Mouse (Mus musculus) urinary bladder, postnatal 14 days (tissue): ENCODE results near the gene Hsd3b7.
"Not testable (repeated sequence)": the region's sequence is repeated elsewhere in the genome, so short reads cannot be mapped to it uniquely, and the experiment has no call there.

Experiments used
- DNase-seq: peaks from one replicate; pipeline ENCODE4 v3.0.0; 2021; ENCODE audit warnings: low spot score

Gene Hsd3b7

DNA sequence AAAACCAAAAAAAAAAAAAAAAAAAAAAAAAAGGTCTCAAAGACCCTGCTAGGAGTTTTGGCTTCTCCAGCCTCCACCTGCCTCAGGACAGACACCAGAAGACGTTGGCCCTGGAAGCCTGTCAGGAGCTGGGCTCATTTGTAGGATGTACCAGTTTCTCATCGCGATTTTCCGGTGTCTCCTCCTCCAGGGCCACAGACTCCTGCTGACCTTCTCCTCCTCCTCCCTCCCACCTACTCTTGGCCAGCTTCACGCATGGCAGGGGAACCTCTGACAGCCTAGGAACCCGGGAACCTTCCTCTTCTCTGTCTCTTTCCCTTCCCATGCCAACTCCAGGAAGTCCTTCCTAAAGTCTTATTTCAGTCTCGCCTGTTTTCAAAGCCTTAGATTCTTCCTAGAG is 16.6 kb downstream of the Hsd3b7 start:
- DNase-seq: no peak

DNA sequence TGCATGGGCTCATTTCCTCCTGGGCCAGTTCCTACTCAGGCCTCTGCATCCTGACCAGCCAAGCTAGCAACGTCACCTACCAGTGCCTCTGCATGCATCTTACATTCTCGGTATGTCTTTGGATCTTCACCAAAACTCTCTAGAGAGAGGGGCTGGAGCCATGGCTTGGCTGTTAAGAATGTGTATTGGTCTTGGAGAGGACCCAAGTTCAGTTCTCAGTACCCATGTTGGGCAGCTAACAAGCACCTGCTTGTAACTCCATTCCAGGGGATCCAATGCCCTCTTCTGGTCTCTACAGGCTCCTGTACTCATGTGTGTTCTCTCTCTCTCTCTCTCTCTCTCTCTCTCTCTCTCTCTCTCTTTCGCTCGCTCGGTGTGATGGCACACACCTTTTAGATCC is 17.4 kb downstream of the Hsd3b7 start:
- no peak for DNase-seq

DNA sequence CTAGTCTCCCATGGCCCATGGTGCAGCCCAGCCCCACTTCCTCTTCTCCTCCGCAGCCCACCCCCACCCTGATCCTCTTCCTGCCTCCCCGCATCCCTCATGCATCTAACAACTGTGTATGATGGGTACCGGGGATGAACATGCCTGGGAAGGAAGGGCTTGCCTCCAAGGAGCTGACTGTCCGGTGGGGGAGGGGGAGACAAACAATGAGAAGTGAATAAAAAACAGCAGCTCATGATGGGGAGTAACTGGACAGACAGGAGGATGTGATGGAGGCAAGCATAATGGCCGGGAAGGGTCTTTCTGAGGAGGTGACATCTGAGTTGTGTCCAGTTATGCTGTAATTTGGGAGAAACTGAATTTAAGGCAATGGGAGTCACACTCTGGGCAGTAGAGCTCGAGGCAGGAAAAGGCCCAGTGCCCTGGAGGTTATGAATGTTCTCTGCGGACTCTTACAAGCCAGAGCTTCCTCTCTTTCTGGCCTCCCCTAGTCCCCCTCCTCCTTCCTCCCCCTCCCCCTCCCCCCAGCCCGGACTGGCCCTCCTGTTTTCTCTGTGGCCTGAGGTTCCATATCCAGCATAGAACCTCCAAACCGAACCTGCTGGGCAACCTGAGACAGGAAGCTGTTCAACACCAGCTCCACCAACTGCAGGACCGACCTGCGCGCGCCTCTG is 20.6 kb downstream of the Hsd3b7 start:
- DNase-seq: no peak

DNA sequence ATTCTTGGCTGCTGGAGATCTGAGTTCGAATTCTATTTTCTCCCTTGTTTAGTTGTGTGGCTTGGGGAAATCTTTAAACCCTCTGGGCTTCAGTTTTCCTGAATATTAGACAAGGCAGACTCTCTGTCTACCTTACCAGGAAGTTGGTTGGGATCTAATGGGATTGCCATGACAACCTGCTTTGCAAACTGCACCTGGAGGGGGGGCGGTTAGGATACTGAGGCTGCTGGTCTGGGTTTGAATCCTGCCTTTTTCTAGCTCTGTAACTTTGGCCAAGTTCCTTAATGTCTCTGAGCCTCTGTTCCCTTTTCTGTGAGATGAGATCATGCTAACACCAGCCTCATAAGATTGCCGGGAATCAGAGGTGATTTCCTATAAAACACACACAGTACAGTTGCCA is 22.1 kb downstream of the Hsd3b7 start:
- DNase-seq: no peak

DNA sequence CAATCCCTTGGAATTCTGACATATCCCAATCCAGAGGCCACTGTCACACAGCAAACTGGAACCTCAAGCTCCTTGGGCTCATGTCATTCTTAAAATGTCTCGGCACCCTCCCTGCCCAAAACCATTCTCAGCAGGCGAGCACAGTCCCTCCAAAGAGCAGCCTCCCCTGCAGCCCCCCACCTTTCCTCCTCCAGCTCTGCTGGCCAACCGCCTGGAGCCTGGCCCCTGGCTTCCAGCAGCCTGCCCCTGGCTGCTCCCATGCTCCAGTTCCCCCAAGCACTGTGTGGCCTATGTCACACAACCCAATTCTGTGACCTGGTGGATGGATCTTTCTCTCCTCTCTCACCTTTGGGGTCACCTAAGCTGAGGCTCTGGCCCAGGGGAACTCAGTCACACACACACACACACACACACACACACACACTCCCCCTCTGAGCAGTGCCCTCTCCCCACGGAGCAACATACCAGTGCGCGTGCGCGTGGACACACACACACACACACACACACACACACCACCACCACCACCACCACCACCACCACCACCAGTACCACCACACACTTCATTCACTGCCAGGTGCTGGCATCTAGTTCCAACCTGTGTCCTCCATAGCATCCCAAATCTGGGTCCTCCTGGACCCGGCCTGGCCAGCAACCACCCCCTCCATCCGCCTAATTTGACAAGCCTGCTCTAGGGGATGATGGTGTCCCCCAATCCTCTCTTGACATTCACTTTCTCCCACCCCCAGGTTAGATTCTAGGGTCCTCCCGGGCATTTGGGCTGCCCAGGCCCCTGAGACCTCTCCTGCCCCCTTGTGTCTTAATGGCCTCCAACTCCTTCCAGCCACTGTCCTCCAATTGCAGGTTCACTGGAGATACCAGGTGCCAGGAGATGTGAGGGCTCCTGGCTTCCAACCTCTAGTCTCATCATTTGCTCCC is 23.1 kb downstream of the Hsd3b7 start:
- DNase-seq: no peak

DNA sequence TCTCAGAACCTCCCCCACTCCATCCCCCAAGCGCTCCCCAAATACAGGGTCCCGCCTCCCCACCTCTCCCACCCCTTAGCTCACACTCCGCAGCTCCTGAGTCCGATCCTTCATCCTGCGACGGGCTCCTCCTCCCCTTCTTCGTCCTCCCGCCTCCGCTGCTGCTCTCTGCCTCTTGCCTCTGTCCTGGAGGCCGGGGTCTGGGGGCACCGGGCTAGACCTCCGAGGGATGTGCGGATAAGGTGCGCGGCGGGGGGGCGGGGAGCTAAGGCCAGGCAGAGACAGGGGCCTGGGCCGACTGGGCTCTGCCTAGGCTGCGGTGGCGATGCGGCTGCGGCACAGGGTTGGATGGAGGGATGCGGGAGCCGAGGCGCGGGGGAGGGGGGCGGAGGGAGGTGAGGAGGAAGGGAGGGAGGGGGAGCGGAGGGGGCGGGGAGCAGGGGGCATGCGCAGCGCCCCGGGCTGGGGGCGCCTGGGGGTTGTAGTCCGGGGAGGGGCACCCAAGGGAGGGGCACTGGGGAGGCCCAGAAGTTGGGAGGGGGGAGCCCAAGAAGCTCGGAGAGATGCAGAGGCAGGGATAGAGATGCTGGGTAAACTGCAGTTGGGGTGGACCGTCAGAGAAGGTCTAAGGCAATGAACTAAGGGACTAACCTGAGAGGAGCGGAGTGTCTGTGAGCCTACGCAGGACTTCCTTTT is 23.9 kb downstream of the Hsd3b7 start, which contains the start of the genes Stx4a and Stx1b:
Gene Stx4a (plus strand): TSS at position 119 of the 696 bp plus-strand sequence.
Gene Stx1b (minus strand): TSS at position 374 of the 696 bp plus-strand sequence.
- no peak for DNase-seq

DNA sequence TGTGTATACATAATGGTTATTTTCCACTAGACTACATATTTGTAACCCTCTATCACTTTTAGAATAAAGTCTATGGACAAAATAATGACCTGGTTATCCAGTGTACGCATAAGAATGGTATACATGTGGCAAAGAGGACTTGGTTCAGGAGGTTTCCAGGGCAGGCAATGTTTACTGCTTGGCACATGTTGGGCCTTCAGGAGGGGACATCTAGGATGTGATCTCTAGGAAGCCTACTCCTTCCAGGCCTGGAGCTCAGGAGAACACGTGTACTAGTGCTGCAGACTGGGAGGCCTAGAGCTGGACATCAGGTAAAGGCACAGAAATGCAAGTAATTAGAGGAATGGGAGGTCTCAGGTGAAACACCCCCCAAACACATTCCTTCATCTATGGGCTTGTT is 35.1 kb downstream of the Hsd3b7 start:
- DNase-seq: no peak

DNA sequence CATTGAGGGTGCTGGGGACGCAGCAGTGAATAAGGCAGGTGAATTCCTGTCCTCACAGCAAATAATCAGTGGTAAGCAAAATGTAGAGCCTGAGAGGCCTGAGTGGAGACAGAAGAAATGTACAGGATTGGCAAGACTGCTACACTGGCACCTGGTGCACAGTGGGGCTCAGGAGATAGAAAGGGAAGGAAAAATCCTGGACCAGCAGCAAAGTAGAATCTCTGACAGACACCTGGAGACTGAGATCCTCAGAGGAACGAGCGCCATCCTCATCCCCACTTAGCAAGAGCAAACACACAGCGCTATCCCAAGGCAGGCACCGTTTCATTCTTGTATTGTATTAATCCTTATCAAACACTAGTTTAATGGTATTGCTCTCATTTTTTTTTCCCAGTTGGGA is 37.1 kb downstream of the Hsd3b7 start:
- no peak for DNase-seq

DNA sequence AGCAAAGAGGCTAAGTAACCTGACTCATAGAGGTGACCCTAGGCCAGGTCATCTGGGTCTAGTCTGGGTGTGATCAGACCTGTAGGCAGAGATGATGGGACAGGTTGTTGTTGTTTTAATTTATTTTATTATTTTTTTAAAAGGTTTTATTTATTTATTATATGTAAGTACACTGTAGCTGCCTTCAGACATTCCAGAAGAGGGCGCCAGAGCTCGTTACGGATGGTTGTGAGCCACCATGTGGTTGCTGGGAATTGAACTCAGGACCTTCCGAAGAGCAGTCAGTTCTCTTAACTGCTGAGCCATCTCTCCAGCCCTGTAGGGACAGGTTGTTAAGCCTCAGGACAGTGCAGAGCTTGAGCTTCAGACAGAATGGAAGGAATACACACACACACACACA is 37.5 kb downstream of the Hsd3b7 start:
- DNase-seq: not testable (repeated sequence)

DNA sequence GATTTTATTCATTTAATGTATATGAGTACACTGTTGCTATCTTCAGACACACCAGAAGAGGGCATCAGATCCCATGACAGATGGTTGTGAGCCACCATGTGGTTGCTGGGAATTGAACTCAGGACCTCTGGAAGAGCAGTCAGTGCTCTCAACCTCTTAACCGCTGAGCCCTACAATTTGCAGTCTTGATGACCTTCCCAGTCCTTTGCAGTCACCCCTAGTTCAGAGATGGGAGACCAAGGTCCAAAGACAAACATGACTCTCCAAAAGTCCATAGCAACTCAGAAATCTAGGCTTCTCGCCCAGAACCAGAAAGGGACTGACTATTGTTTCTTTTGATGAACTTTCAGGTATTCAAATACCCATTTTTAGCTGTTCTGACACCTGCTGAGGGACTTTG is 39.6 kb downstream of the Hsd3b7 start:
- not testable (repeated sequence) for DNase-seq

DNA sequence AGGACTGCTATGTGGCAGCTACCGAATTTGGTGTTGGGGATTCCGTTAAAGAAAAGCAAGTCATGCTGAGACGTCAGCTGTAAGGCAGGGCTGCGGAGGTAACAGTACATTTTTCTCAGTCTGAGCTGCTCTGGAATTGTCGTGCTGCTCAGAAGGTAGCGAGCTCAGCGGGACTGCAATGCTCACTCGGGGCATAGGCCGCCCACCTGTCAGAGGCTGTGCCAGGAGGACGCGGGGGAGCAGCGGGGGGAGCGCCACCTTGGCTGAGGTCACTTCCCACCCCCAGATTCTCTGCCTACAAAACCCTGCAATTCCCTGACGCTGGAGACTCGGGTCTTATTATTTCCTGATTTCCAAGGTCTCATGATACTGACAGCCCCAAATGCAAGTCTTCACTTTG is 40.5 kb downstream of the Hsd3b7 start:
- peak; percentile 45 for DNase-seq

DNA sequence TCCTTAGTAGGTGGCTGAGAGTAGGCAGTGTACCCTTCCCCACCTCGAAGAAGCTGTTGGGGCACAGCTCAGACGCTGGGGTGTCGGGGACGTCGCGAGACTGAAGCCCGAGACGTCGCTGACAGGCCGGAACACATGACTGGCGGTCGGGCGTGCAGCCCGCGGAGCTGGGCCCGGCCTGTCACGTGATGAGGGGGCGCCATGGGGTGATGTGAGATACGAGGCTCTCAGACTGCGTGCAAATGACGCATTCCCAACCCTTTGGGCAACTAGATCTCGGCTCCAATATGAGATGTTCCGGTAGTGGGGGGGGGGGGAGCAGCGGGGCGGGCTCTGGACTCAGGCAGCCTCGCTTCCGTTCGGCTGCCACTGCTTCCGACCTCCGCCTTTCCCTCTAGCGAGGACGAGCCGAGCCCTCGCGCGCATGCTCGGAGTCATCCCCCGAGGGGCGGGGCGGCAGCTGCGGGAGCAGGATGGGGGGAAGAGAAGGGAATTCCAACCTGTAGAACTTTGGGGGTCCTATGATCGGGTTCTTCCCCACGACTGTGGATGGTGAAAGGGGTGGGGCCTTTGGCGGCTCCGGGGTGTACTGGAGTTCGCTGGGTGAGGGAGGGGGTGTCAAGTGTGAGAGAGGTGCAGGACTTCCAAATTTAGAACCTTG is 41.1 kb downstream of the Hsd3b7 start:
- DNase-seq: peak; percentile 93

DNA sequence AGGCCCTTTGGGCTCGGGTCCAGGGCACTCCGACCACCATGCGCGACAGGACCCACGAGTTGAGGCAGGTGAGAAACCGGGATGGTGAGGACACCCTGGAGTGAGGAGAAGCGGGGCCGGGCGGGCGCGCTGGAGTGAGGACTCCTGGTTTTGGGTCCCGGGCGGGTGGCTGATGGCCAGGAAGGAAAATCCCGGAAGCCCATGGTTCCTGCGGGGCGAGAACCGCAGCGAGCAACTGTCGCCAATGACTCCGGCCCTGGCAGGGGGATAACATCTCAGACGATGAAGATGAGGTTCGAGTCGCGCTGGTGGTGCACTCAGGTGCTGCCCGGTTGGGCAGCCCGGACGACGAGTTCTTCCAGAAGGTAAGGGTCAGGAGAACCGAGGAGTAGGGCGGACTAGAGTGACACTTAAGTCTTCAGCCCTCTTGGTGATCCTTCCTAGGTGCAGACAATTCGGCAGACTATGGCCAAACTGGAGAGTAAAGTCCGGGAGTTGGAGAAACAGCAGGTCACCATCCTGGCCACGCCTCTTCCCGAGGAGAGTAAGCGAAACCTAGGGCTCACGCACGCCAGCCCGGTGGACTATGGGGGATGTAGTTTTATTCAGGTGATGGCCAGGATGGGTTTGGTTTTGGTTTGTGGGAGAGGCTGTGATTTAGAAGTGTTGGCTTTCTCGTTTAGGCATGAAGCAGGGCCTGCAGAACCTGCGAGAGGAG is 41.8 kb downstream of the Hsd3b7 start:
- peak; percentile 84 for DNase-seq

DNA sequence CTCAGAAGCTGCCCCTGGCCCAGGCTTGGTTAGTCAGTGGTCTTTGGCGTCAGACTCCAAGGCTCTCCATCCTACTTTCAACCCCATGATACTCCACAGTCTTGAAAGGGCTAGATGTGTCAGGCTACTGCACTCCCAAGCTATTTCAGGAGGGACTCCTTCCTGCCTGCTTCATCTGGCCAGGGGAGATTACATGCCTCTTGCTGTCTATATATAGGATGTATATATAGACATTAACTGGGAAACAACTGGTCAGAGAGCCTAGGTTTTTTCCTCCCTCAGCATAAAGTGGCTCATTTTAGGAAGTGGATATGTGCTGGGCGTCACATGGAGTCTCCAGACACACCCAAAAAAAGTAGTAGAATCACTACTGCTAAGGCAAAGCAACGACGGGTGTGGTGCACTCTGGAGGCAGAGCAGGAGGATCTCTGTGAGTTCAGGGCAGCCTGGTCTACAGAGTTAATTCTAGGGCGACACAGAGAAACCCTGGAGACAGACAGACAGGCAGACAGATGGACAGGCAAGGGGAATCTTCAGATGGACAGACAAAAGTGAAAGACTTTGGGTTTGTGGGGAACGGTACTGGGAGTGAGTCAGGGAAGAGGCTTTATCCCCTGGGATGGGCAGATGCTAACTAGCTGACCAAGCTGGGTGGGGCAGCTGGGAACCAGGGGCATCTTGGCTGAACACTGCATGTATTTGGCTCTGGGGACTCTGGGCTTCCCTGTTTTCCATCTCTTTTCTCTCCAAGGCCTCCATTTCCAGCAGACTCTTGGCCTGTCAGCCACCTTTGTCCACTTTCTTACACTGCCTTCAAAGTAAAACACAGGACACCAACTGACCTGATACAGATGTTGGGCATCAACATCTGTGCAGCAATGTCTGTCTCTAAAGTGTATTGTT is 49.8 kb downstream of the Hsd3b7 start:
- no peak for DNase-seq

DNA sequence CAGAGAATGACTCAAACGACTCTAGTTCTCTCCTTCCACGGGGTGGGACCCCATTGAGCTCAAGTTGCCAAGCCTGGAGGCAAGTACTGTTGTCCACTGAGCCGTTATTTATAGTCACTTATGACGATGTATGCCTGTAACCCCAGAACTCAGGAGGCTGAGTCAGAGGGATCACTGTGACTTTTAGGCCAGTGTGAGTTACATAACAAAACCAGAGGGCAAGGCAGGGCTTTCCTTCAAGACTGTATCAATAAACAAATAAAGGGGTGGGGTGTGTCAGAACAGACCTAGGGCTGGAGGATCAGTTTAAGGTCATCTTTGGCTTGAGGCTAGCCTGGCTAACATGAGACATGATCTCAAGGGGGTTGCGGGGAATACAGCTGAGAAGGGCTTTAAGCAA is 50.5 kb downstream of the Hsd3b7 start:
- DNase-seq: no peak
